Mouse (Mus musculus) large intestine, adult 2 months (tissue): ENCODE results near the gene Dusp8. TPM values are rescaled to one million over a fixed set of nuclear protein-coding genes. Genes with fewer than 3 reads are reported as not detected.
A peak's percentile ranks its signal among the peaks of the same experiment; 100 is the strongest.
"Not testable (repeated sequence)": the region's sequence is repeated elsewhere in the genome, so short reads cannot be mapped to it uniquely, and the experiment has no call there.

ENCODE experiments used
- DNase-seq: peaks from one replicate; pipeline ENCODE4 v3.0.0-alpha.2; 2012; ENCODE audit warnings: low read depth, low spot score
- WGBS: fragments of 180-500 bp; shearing (Covaris S2); methylation state at CpG from one replicate; pipeline ENCODE4 v1.1.7; 2018; 5-methylcytosine and 5-hydroxymethylcytosine counted together
- polyA plus RNA-seq: library from polyadenylated mRNA; depleted of rRNA; stranded (reverse); fragments of >200 nt; gene quantifications from 2 replicates; pipeline ENCODE4 v1.2.3, GENCODE M21; 2012; rRNA removed

Dusp8 gene
- polyA plus RNA-seq: 8.1 and 12.5 TPM in 2 replicates

DNA sequence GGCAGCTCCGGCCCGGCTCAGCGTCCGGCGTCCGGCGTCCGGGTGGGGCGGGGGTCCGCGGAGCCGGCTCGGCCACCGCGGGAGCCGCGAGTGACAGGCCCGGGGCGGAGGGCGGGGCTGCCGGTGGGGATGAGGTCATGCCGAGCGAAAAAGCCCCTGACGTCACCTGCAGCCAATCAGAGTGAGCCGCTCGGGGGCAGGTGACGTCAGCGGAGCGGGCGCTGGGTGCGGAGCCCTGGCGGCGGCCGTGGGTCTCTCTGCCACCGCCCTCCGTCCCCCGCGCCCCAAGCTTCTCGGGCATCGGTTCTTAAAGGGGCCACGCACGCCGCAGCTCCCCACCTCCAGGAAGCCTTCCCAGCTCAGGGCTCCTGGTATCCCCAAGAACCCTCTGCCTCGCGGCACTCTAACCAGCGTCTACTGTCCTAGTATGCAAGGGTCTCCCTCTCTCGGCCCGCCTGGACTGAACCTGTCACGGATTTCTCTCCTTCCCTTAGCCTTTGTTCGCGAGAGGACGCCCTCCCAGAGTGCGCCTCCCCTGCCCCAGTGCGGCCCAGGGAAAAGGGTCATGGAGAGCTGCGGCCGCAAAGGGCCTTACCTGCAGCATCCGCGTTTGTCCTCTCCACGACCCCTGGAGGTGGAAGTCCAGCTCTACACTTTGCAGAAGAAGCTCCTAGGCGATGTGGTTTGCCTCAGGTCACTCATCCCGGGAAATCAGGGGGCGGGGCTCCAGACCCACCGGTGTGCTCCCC, at the start of gene Dusp8:
TSS of gene Dusp8 (minus strand) at position 661 of the 749 bp plus-strand sequence.
- DNase-seq: peak; percentile 69
- WGBS: 2% methylated on average over 60 of the region's 63 CpGs

- no peak for DNase-seq
- 86% methylated on average over 1 of the region's 1 CpGs for WGBS
Measured at GRCm38 (mm10) chr7:142144507-142144906, 48.9 kb upstream of the Dusp8 start, which contains the start of gene Gm45337. Gene Gm45337, minus strand, starts transcription at chr7:142144607.

GRCm38 (mm10) chr7:142143506-142144010, 47.9 kb upstream of the Dusp8 start:
- DNase-seq: not testable (repeated sequence)
- 13% methylated on average over 1 of the region's 1 CpGs for WGBS

DNA sequence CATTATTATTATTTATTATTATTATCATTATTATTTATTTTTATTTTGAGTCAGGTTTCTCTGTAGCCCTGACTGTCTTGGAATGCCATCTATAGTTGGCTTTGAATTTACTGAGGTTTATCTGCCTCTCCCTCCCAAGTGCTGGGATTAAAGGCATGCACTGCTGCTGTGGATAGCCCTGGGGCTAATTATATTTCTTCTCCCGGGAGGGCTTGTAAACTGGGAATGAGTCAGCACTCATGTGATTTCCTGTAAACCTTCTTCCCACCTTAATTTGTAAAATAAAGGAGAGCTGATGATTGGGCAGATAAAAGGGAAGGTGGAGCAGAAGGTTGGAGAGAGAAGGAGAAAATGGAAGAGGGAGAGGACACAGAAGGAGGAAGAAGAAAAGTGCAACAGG, 45.1 kb upstream of the Dusp8 start:
- WGBS: 2% methylated on average over 1 of the region's 1 CpGs
- no peak for DNase-seq

DNA sequence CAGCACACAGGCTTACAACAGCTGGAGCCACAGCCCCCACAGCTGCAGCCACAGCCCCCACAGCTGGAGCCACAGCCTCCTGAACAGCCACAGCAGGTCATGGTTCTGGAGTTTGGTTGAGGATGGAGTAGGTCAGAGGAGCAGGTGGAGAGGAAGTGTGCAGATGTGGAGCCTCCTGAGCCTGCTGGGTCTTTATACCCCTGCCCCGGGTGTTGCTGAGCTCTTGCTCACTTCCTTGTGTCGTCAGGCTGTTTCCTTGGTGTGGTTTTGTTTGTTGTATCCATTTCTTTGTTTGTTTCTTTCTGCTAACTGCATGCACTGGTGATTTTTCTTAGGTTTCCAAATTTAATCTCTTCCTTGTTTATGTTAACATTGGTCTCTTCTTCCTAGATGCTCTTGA, 40.3 kb upstream of the Dusp8 start, which contains the start of gene Gm39115:
TSS of gene Gm39115 (minus strand) at position 101 of the 400 bp plus-strand sequence.
- not testable (repeated sequence) for DNase-seq
- 14% methylated on average over 2 of the region's 2 CpGs for WGBS

GRCm38 (mm10) chr7:142134206-142134995, 38.8 kb upstream of the Dusp8 start:
- 44% methylated on average over 4 of the region's 4 CpGs for WGBS
- DNase-seq: no peak

GRCm38 (mm10) chr7:142128843-142129242, 33.2 kb upstream of the Dusp8 start:
- no peak for DNase-seq
- WGBS: 62% methylated on average over 4 of the region's 4 CpGs

- WGBS: 44% methylated on average over 1 of the region's 1 CpGs
- DNase-seq: not testable (repeated sequence)
Measured at GRCm38 (mm10) chr7:142120629-142121028, 25.0 kb upstream of the Dusp8 start, which contains the start of gene Gm45618. Gene Gm45618, minus strand, starts transcription at chr7:142120729.

- DNase-seq: no peak
- WGBS: 11% methylated on average over 5 of the region's 5 CpGs
Measured at GRCm38 (mm10) chr7:142119632-142120031, 24.0 kb upstream of the Dusp8 start.

- 42% methylated on average over 5 of the region's 5 CpGs for WGBS
- no peak for DNase-seq
Measured at GRCm38 (mm10) chr7:142104747-142105146, 9.1 kb upstream of the Dusp8 start.

- 4% methylated on average over 9 of the region's 9 CpGs for WGBS
Measured at GRCm38 (mm10) chr7:142097776-142098175, 2.1 kb upstream of the Dusp8 start.

DNA sequence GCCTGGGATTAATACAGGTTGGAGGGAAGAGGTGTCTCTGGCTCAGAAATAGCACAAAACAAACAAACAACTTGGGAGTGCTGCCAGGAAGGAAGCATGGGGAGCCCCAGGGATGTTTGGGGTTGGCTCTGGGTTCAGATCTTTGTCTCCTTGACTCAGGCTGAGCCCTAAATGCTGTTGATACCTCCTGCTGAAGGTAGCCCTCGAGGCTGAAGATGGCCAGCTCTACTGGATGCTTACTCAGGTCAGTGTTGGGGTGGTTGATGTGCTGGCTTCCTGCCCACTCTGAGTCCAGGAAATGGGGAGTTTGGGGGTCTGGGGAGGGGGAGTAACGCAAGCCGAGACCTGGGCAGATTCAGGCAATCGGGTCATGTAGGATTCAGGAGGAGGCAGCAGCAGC, 1.1 kb upstream of the Dusp8 start:
- no peak for DNase-seq
- 87% methylated on average over 4 of the region's 4 CpGs for WGBS

More at GRCm38 (mm10) chr7:142097776-142098175, 2.1 kb upstream of the Dusp8 start:
- DNase-seq: peak; percentile 55

DNA sequence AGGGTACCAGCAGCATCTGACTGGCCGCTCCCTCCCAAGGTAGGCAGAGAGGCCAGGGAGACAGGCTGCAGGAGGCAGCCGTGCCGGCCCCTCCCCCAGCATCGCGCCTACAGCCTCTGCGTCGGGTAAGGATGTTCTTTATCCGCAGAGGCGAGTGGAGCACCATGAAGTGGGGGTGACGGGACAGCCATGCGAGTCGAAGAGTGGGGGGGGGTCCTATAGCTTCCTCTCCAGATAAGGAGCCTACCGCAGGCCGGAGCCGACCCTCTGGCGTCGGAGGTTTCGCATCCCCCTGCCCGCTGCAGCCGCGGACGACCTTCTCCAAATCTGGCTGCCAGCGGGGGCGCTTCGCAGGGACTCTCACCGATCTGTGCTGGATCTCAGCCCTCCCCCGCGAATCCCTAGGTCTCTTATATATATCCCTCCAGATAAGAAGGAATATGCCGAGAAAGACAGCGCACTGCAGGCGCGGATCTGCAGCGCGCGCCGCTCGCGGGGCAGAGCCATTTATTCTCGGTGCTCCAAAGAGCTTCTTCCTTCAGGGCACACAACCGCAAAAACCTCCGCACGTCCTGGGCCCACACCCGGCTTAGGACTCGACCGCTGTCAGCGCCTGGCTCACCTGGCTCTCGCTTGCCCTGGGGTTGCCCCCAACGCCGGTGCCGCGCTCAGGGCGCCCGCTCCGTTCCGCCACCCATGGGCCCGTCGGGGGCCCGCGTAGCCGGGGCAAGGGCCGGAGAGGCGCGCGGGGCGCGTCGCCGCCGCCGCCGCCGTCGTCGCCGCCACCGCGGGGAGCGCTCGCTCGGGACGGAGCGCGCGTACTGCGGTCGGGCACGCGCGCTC, 1.1 kb downstream of the Dusp8 start:
- 1% methylated on average over 89 of the region's 89 CpGs for whole genome bisulfite sequencing
- DNase-seq: no peak

GRCm38 (mm10) chr7:142093696-142094240, 1.9 kb downstream of the Dusp8 start:
- WGBS: 52% methylated on average over 6 of the region's 6 CpGs
- DNase-seq: no peak

- DNase-seq: no peak
- 75% methylated on average over 1 of the region's 1 CpGs for WGBS
Measured at GRCm38 (mm10) chr7:142092991-142093390, 2.7 kb downstream of the Dusp8 start.

- no peak for DNase-seq
- WGBS: 50% methylated on average over 4 of the region's 4 CpGs
Measured at GRCm38 (mm10) chr7:142091848-142092247, 3.8 kb downstream of the Dusp8 start.

GRCm38 (mm10) chr7:142089648-142090447, 5.8 kb downstream of the Dusp8 start:
- no peak for DNase-seq
- WGBS: 75% methylated on average over 17 of the region's 17 CpGs

DNA sequence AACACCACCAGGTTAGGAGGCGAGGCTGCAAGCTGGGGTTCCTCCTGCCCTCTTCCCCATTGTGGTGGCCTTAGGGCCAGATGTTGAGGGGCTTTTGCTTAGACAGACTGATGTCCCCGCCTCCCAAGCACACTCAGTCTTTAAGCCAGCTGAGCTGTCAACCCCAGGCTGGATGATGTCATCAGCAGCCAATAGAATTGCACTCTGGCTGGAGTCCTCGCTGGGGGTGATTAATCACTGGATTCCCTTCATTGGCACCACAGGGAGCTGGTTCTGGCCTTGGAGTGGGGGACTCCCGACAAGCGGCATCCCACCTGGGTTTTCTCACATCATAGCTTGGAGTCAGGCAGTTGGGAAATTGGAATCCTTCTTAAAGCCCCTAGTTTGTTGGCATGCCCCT, 6.8 kb downstream of the Dusp8 start:
- DNase-seq: no peak
- WGBS: 53% methylated on average over 5 of the region's 5 CpGs
